Mouse (Mus musculus) spleen, postnatal 4 days (tissue): ENCODE data around the gene Cd300ld.
"Not testable (repeated sequence)": the region's sequence is repeated elsewhere in the genome, so short reads cannot be mapped to it uniquely, and the experiment has no call there.

ENCODE experiments used
- DNase-seq, 2 experiments: peaks; one replicate each; pipeline ENCODE4 v3.0.0; 2022; ENCODE audit warnings: low spot score in 2 of 2

Cd300ld gene

DNA sequence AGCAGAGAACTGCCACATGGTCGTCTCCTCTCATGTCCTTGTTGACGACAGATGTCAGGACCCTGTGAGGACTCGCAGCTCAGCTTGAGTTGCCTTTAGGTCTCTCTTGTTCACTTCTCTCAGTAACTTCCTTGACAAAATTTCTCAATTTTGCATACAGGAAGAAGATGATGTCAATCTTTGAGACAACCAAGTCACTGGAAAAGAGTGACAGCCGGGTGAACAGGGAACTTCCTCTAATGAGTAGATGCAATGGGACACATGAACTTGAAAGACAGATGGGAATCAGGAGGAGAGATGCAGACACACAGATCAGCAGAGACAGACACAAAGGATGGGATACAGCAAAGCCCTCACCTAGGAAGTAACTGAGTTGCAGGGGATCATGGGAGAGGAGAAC, at the start of gene Cd300ld:
Cd300ld (minus strand) TSS at position 130 of the 400 bp plus-strand sequence.
- no peak for DNase-seq

- not testable (repeated sequence) for DNase-seq
Observed at GRCm38 (mm10) chr11:115037669-115038068, 47.9 kb upstream of the Cd300ld start, which contains the start of gene Cd300ld5. TSS of gene Cd300ld5 (minus strand) at chr11:115037769.

GRCm38 (mm10) chr11:115026912-115027311, 37.2 kb upstream of the Cd300ld start, which contains the start of gene Cd300ld4:
TSS of gene Cd300ld4 (minus strand) at chr11:115027012.
- DNase-seq: not testable (repeated sequence)

- not testable (repeated sequence) for DNase-seq
Observed at GRCm38 (mm10) chr11:115016093-115016492, 26.4 kb upstream of the Cd300ld start, which contains the start of gene Cd300ld2. TSS of gene Cd300ld2 (minus strand) at chr11:115016193.

DNA sequence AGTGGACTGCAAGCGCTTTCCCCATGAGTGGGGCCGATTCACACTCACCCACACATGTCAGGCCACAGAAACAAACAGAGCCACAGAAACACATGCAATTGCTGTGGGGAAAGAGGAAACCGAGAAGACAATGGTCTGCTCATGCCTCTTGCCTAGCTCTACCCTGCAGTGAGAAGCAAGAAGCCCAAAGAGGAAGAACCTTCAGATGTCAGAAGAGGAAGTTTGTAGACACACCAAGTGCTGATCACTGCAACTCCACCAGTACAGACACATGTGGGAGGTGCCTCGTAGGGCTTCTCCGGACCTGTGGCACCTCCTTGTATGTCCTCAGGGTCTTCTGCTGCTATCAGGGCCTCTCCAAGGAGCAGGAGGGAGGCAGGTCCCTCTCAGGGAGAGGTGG, 14.3 kb upstream of the Cd300ld start:
- peak in 1 of 2 experiments; percentile 16 for DNase-seq

GRCm38 (mm10) chr11:115001474-115002040, 11.8 kb upstream of the Cd300ld start, which contains the start of gene Cd300c2:
TSS of gene Cd300c2 (minus strand) at chr11:115001880.
- no peak for DNase-seq

GRCm38 (mm10) chr11:114981866-114982265, 7.9 kb downstream of the Cd300ld start:
- DNase-seq: no peak

GRCm38 (mm10) chr11:114972726-114973125, 17.0 kb downstream of the Cd300ld start:
- no peak for DNase-seq

GRCm38 (mm10) chr11:114968752-114969207, 20.9 kb downstream of the Cd300ld start, which contains the start of gene Cd300c:
TSS of gene Cd300c (minus strand) at chr11:114969157.
- peak in 1 of 2 experiments; percentile 19 for DNase-seq

DNA sequence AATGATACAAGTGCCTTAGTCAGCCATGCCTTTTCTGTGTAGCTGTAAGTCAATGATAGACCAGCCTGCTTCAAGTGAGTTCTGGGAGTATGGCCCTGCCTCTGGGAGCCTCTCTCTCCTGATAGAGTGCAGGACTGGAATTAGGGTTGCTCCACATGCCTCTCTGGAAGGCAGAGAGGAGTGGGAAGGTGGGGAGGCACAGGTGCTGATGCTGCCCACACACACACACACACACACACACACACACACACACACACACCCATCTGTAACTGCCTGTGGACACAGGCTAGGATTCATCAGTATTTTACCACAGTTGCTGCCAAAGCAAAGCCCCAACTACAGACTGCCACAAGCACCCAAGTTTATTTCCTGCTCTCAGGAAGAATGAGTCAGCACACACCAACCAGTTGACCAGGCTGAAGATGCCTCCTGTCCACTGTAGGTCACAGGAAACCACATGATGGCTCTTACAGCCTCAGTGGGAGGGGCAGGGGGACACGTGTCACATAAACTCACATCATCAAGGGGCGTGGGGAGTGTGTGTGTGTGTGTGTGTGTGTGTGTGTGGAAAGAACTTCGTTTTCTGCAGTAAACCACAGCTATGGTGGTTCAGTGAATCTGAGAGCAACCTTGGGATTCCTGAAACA, 24.4 kb downstream of the Cd300ld start:
- DNase-seq: peak in 1 of 2 experiments; percentile 56

DNA sequence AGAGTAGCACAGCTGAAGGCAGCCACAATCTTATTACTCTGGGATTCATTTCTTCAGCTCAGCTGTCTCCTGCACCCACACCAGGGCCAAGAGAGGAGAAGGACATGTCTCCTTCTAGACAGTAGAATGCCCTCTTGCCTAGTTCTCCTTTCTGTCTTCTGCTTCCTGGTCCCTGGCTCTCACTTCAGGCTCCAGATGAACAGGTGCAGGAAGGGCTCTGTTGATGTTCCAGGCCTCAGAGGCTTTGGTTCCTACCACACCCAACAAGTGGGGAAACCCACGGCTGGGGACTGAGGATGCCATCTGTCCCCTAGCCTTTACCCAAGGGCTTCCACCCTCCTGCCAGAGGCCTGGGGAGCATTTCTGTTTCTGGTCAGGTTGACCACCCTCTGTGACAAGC, 29.4 kb downstream of the Cd300ld start:
- DNase-seq: no peak

DNA sequence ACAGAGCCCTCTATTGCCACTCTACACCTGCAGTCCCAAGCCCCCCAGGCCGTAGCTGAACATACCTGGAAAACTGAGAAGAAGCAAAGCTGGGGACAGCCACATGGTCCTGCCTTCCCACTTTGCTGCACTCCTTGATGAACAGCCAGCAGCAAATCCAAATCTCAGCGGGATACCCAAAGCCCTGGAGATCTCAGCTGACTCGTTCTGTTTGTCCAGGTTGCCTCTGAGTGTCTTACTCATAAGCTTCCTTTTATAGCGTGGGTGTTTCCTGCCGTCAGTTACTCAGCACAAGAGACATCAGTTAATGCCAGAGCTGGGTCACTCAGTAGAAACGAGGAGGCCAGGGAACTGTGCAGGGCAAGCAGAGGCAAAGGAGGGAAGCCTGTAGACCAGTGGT, 55.6 kb downstream of the Cd300ld start, which contains the start of gene Cd300lb:
Cd300lb (minus strand) TSS at position 243 of the 400 bp plus-strand sequence.
- DNase-seq: no peak

GRCm38 (mm10) chr11:114933591-114933990, 56.1 kb downstream of the Cd300ld start:
- DNase-seq: no peak
